Mouse (Mus musculus): Measurements from ENCODE around the gene Atg2a. TPM values are rescaled to one million over a fixed set of nuclear protein-coding genes. Genes with fewer than 3 reads are reported as not detected.

The Atg2a gene
- total and polyA plus RNA-seq, 3 experiments: 2.8 to 13.9 (median 9.5) TPM

- peak overlapping the region; percentile 39 for H3K4me2 ChIP-seq (ENCODE audit: insufficient read depth, low read depth, poor library complexity, severe bottlenecking)
- H3K4me1 ChIP-seq (ENCODE audit: control insufficient read depth in 1 of 2, insufficient read depth in 2 of 2): peaks cover 21 to 50% of the 10 kb centered on the region in 2 experiments
- in situ Hi-C loops (cut with MboI; ENCODE audit: low pct_ligation_motif_present, low pct_unique_long_range_greater_than_20kb, low sequenced_read_pairs): loop anchor here (5.0 to 25.0 kb wide), 2 partner anchors 44 to 144 kb away; no protein-coding TSS in a partner anchor
- H3K27me3 ChIP-seq (replicated peaks): no peaks in the 10 kb centered on the region
- dilution Hi-C loops (cut with MboI; ENCODE audit: extremely low pct_ligation_motif_present, extremely low pct_unique_long_range_greater_than_20kb, low sequenced_read_pairs): no loop called here
- no peak overlapping the region for H3K27ac ChIP-seq (ENCODE audit: insufficient read depth, low read depth)
- no peak for TF ChIP-seq ELF1 (IDR thresholded peaks at IDR 0.05; ENCODE audit: low read depth, low read length)
- TF ChIP-seq EP300 (IDR thresholded peaks at IDR 0.05; ENCODE audit: low read length): no peak
- TF ChIP-seq MXI1 (IDR thresholded peaks at IDR 0.05; ENCODE audit: low read depth, low read length): no peak
- peak; percentile 27 for TF ChIP-seq RAD21 (IDR thresholded peaks at IDR 0.05; ENCODE audit: low read depth, low read length)
- TF ChIP-seq SMC3 (IDR thresholded peaks at IDR 0.05; ENCODE audit: low read depth, low read length): peak; percentile 60
- TF ChIP-seq UBTF (IDR thresholded peaks at IDR 0.05; ENCODE audit: low read depth, low read length): 0 out of 2 replicates have a peak, but pooled peaks have one; percentile 30
- peak; percentile 5 to 70; a peak in 2 of 4 replicates for TF ChIP-seq CTCF (conservative IDR thresholded peaks at IDR 0.05 in 1 of 2, IDR thresholded peaks at IDR 0.05 in 1 of 2; ENCODE audit: low read depth in 2 of 2, low read length in 2 of 2)
- 0 out of 2 replicates have a peak, but pooled peaks have one; percentile 15 for TF ChIP-seq IRF4 (IDR thresholded peaks at IDR 0.05; ENCODE audit: low read depth, low read length)
- TF ChIP-seq POLR2AphosphoS2 (IDR thresholded peaks at IDR 0.05; ENCODE audit: low read depth, low read length): no peak
- no peak for TF ChIP-seq ETS1 (conservative IDR thresholded peaks at IDR 0.05; ENCODE audit: low read depth, low read length)
- peak overlapping the region; percentile 54; the same call in 1 of the 2 replicates for H3K9ac ChIP-seq (ENCODE audit: insufficient read depth, low read depth)
- H3K9me3 ChIP-seq (replicated peaks; ENCODE audit: low read length): no peaks in the 10 kb centered on the region
- H3K36me3 ChIP-seq (replicated peaks in 1 of 2; ENCODE audit: control insufficient read depth in 1 of 2, insufficient read depth in 1 of 2, low read length in 1 of 2): peaks cover 8 to 10% of the 10 kb centered on the region in 2 experiments
- no peaks in the 10 kb centered on the region for H3K79me2 ChIP-seq (replicated peaks; ENCODE audit: control insufficient read depth, extremely low read depth, insufficient read depth, poor library complexity, severe bottlenecking)
- peak overlapping the region; percentile 25 to 71 (median 30) for H3K4me3 ChIP-seq (replicated peaks in 1 of 3; ENCODE audit: low read depth in 2 of 3, low read length in 2 of 3, poor library complexity in 1 of 3)
- no peak for DNase-seq (ENCODE audit: extremely low read depth)
Measured at GRCm38 (mm10) chr19:6306586-6306985, 65.1 kb downstream of the Atg2a start.

- in situ Hi-C loops (cut with MboI; ENCODE audit: low pct_ligation_motif_present, low pct_unique_long_range_greater_than_20kb, low sequenced_read_pairs): loop anchor here (5.0 to 25.0 kb wide), 2 partner anchors 46 to 146 kb away; no protein-coding TSS in a partner anchor
- Histone ChIP-seq H3K27ac (ENCODE audit: insufficient read depth, low read depth) (no peak overlapping the region), H3K27me3 (replicated peaks) (no peaks in the 10 kb centered on the region), H3K79me2 (replicated peaks; ENCODE audit: control insufficient read depth, extremely low read depth, insufficient read depth, poor library complexity, severe bottlenecking) (no peaks in the 10 kb centered on the region), H3K4me3 (replicated peaks in 1 of 3; ENCODE audit: low read depth in 2 of 3, low read length in 2 of 3, poor library complexity in 1 of 3) (no peak overlapping the region), H3K4me1 (ENCODE audit: control insufficient read depth in 1 of 2, insufficient read depth in 2 of 2) (peaks cover 18 to 44% of the 10 kb centered on the region in 2 experiments), H3K9me3 (replicated peaks; ENCODE audit: low read length) (no peaks in the 10 kb centered on the region), H3K9ac (ENCODE audit: insufficient read depth, low read depth) (no peak overlapping the region), H3K4me2 (ENCODE audit: insufficient read depth, low read depth, poor library complexity, severe bottlenecking) (no peak overlapping the region), H3K36me3 (replicated peaks in 1 of 2; ENCODE audit: control insufficient read depth in 1 of 2, insufficient read depth in 1 of 2, low read length in 1 of 2) (peaks cover 3 to 10% of the 10 kb centered on the region in 2 experiments)
- DNase-seq (ENCODE audit: extremely low read depth): no peak
- dilution Hi-C loops (cut with MboI; ENCODE audit: extremely low pct_ligation_motif_present, extremely low pct_unique_long_range_greater_than_20kb, low sequenced_read_pairs): no loop called here
- TF ChIP-seq GABPA (IDR thresholded peaks at IDR 0.05; ENCODE audit: insufficient replicate concordance, low read depth, low read length) (no peak), JUN (IDR thresholded peaks at IDR 0.05; ENCODE audit: insufficient read depth, low read depth, low read length) (no peak), TCF12 (IDR thresholded peaks at IDR 0.05; ENCODE audit: low read depth, low read length) (no peak), EP300 (IDR thresholded peaks at IDR 0.05; ENCODE audit: low read length) (no peak), ZNF384 (IDR thresholded peaks at IDR 0.05; ENCODE audit: low read depth, low read length) (no peak), RAD21 (IDR thresholded peaks at IDR 0.05; ENCODE audit: low read depth, low read length) (no peak), CHD1 (IDR thresholded peaks at IDR 0.05; ENCODE audit: low read depth, low read length) (no peak), SMC3 (IDR thresholded peaks at IDR 0.05; ENCODE audit: low read depth, low read length) (no peak), NELFE (IDR thresholded peaks at IDR 0.05; ENCODE audit: low read depth, low read length) (no peak), UBTF (IDR thresholded peaks at IDR 0.05; ENCODE audit: low read depth, low read length) (no peak), POLR2A (IDR thresholded peaks at IDR 0.05; ENCODE audit: low read depth, low read length) (no peak), BHLHE40 (IDR thresholded peaks at IDR 0.05; ENCODE audit: low read depth, low read length) (no peak)
Measured at GRCm38 (mm10) chr19:6307733-6308531, 66.5 kb downstream of the Atg2a start.
